Mouse (Mus musculus): ENCODE results near the gene Hnrnpa0. TPM values are rescaled to one million over a fixed set of nuclear protein-coding genes. Genes with fewer than 3 reads are reported as not detected.

Gene Hnrnpa0
- polyA plus RNA-seq (2012; rRNA removed): 57.5 and 84.1 TPM in 2 replicates

DNA sequence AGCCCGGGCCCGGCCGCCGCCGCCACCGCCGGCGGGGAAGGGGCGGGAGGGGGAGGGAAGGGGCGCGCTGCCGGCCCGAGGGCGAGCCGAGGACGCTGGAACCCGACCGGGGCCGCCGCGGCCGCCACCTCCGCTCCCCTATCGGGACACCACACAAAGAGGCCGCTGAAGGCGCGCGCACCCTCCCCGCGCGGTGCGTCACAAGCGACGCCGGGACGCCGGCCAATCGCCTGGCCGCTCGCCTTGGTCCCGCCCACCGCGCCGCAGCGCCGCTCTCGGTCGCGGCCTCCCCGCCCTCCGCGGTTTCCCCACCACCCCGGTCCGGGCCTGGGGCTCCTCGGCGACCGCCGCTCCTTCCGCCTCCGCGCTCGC, at the start of gene Hnrnpa0:
Gene Hnrnpa0 (minus strand): TSS at position 161 of the 372 bp plus-strand sequence.
- TF ChIP-seq POLR2A (IDR thresholded peaks at IDR 0.05; ENCODE audit: borderline replicate concordance, extremely low read depth, low read depth, low read length) (peak; percentile 89; the same call in 1 of the 2 replicates), CTCF (IDR thresholded peaks at IDR 0.05; ENCODE audit: insufficient read depth, low read length) (no peak)
- Histone ChIP-seq H3K4me3 (replicated peaks; ENCODE audit: extremely low read depth, low read depth, low read length) (peak within 1 kb of the TSS; percentile 85), H3K4me1 (ENCODE audit: control insufficient read depth, insufficient read depth, low read length) (peaks cover 2% of the 10 kb centered on the region)
- DNase-seq: peak; percentile 95
- WGBS: 0% methylated on average over 26 of the region's 62 CpGs

DNA sequence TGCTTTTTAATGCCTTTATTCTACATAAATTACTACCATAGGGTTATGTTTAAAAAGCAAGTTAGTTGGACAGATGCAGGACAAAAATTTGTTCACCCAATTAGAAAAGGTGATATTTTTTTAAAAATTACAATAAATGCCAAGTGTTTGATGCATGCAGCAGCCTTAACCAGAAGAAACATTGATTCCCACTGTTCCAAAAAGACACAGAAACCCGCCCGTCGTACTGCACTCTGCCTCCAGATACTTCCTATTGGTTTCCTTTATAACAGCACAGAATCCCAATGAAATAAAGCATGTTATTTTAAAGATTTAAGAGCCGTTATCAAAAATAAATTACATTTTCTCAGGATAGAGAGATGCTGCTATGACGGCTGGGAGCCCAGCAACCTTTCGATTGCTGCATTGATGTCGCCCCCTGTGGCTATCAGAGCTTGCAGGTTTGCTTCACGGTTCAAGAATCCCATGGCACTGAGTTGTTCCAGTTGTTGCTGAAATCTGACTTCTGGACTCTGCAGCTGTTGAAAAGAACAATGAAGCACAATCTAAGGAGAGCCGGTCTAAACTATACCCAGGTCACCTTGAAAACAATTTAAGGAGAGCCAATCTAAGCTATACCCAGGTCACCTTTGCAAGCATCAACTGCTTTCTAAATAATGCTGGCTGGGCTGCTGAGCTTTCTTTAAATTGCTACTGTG, 49.3 kb upstream of the Hnrnpa0 start:
- WGBS: 91% methylated on average over 9 of the region's 9 CpGs
- no peak overlapping the region for H3K4me3 ChIP-seq (replicated peaks; ENCODE audit: extremely low read depth, low read depth, low read length)
- no peaks in the 10 kb centered on the region for H3K4me1 ChIP-seq (ENCODE audit: control insufficient read depth, insufficient read depth, low read length)
- peak; percentile 100 for DNase-seq
- TF ChIP-seq POLR2A (IDR thresholded peaks at IDR 0.05; ENCODE audit: borderline replicate concordance, extremely low read depth, low read depth, low read length) (no peak), CTCF (IDR thresholded peaks at IDR 0.05; ENCODE audit: insufficient read depth, low read length) (no peak)

GRCm38 (mm10) chr13:58176105-58176504, 47.7 kb upstream of the Hnrnpa0 start:
- TF ChIP-seq POLR2A (IDR thresholded peaks at IDR 0.05; ENCODE audit: borderline replicate concordance, extremely low read depth, low read depth, low read length) (no peak), CTCF (IDR thresholded peaks at IDR 0.05; ENCODE audit: insufficient read depth, low read length) (no peak)
- WGBS: 82% methylated on average over 3 of the region's 3 CpGs
- Histone ChIP-seq H3K4me3 (replicated peaks; ENCODE audit: extremely low read depth, low read depth, low read length) (no peak overlapping the region), H3K4me1 (ENCODE audit: control insufficient read depth, insufficient read depth, low read length) (no peaks in the 10 kb centered on the region)
- DNase-seq: no peak

DNA sequence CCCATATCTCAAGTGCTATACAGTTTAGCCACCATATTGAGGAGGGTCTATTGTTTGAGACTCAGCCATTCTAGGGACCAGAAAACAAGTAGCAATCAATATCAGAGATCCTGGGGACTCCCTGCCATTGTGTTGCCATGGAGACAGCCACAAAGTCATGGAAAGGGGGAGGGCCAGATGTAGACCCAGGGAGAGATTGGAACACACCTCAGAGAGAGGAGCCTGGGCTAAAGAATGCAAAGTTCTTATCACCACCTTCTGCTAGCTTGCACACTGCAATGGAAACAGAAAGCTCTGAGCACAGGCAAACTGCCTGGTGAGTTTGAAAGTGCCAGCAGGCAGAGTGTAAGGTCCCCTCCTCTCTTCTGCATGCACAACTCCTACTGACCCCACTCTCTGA, 39.8 kb upstream of the Hnrnpa0 start:
- TF ChIP-seq POLR2A (IDR thresholded peaks at IDR 0.05; ENCODE audit: borderline replicate concordance, extremely low read depth, low read depth, low read length) (no peak), CTCF (IDR thresholded peaks at IDR 0.05; ENCODE audit: insufficient read depth, low read length) (no peak)
- H3K4me3 ChIP-seq (replicated peaks; ENCODE audit: extremely low read depth, low read depth, low read length): no peak overlapping the region
- no peaks in the 10 kb centered on the region for H3K4me1 ChIP-seq (ENCODE audit: control insufficient read depth, insufficient read depth, low read length)
- no peak for DNase-seq

GRCm38 (mm10) chr13:58163343-58163742, 35.0 kb upstream of the Hnrnpa0 start:
- no peak for TF ChIP-seq POLR2A (IDR thresholded peaks at IDR 0.05; ENCODE audit: borderline replicate concordance, extremely low read depth, low read depth, low read length)
- no peak for TF ChIP-seq CTCF (IDR thresholded peaks at IDR 0.05; ENCODE audit: insufficient read depth, low read length)
- WGBS: 95% methylated on average over 12 of the region's 12 CpGs
- no peak for DNase-seq
- Histone ChIP-seq H3K4me1 (ENCODE audit: control insufficient read depth, insufficient read depth, low read length) (no peaks in the 10 kb centered on the region), H3K4me3 (replicated peaks; ENCODE audit: extremely low read depth, low read depth, low read length) (no peak overlapping the region)

GRCm38 (mm10) chr13:58160761-58161160, 32.4 kb upstream of the Hnrnpa0 start:
- WGBS: 95% methylated on average over 15 of the region's 15 CpGs
- TF ChIP-seq POLR2A (IDR thresholded peaks at IDR 0.05; ENCODE audit: borderline replicate concordance, extremely low read depth, low read depth, low read length): no peak
- no peak for TF ChIP-seq CTCF (IDR thresholded peaks at IDR 0.05; ENCODE audit: insufficient read depth, low read length)
- DNase-seq: no peak
- H3K4me3 ChIP-seq (replicated peaks; ENCODE audit: extremely low read depth, low read depth, low read length): no peak overlapping the region
- no peaks in the 10 kb centered on the region for H3K4me1 ChIP-seq (ENCODE audit: control insufficient read depth, insufficient read depth, low read length)

- TF ChIP-seq POLR2A (IDR thresholded peaks at IDR 0.05; ENCODE audit: borderline replicate concordance, extremely low read depth, low read depth, low read length): no peak
- peak; percentile 97 for TF ChIP-seq CTCF (IDR thresholded peaks at IDR 0.05; ENCODE audit: insufficient read depth, low read length)
- Histone ChIP-seq H3K4me3 (replicated peaks; ENCODE audit: extremely low read depth, low read depth, low read length) (peak overlapping the region; percentile 99), H3K4me1 (ENCODE audit: control insufficient read depth, insufficient read depth, low read length) (no peaks in the 10 kb centered on the region)
- WGBS: 4% methylated on average over 16 of the region's 16 CpGs
- peak; percentile 84 for DNase-seq
Measured at GRCm38 (mm10) chr13:58158099-58158912, 29.9 kb upstream of the Hnrnpa0 start.

DNA sequence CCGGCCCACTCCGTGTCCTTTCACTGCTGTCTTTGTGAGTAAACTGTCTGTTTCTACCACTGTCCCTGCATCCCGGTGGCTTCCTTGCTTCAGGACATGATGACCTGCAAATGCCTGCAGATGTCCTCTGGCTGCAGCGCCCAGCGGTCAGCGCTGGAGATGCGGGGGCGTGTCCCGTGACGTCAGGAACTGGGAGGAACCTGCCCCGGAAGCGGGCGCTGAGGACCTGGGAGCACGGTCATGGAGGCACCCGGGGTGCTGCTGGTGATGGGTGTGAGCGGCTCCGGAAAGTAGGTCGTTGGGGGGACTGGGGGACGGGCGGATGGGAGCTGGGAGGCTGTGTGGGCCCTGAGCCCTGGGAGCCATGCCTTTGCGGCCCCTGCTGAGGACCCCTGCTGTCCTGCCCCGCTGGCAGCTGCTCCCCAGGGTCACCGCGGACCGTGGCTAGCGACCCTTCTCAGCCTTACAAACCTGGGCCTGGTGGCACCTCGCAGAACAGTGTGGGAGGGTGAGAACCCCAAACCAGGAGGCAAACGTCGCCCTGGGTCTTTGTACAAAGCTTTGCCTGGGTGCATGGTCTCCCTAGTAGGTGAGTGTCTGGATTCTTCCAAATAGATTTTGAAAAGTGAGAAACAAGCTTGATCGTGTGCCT, 29.2 kb upstream of the Hnrnpa0 start, which contains the start of gene Idnk:
Gene Idnk (plus strand): TSS at position 203 of the 652 bp plus-strand sequence.
- peak; percentile 88 for DNase-seq
- H3K4me1 ChIP-seq (ENCODE audit: control insufficient read depth, insufficient read depth, low read length): no peaks in the 10 kb centered on the region
- peak within 1 kb of the TSS; percentile 99 for H3K4me3 ChIP-seq (replicated peaks; ENCODE audit: extremely low read depth, low read depth, low read length)
- peak; percentile 22 for TF ChIP-seq CTCF (IDR thresholded peaks at IDR 0.05; ENCODE audit: insufficient read depth, low read length)
- peak; percentile 77; the same call in 1 of the 2 replicates for TF ChIP-seq POLR2A (IDR thresholded peaks at IDR 0.05; ENCODE audit: borderline replicate concordance, extremely low read depth, low read depth, low read length)
- WGBS: 0% methylated on average over 30 of the region's 30 CpGs

DNA sequence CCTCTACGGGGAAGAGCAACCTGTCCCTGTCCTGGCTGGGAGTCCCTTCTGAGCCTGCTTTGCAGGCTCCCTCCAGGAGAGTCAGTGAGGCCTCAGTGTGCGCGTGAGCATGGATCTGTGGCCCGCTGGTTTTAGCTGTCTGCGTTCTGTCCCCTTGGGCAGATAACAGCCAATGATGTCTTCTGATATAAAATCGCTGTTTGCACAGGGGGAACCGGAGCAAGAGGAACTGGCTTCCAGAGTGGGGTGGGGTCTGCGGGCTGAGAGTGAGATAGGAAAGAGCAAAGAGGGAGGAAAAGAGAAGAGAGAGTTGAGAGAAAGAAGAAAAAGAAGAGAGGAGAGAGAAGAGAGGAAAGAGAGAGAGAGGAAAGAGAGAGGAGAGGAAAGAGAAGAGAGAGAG, 28.7 kb upstream of the Hnrnpa0 start:
- no peak for DNase-seq
- Histone ChIP-seq H3K4me1 (ENCODE audit: control insufficient read depth, insufficient read depth, low read length) (no peaks in the 10 kb centered on the region), H3K4me3 (replicated peaks; ENCODE audit: extremely low read depth, low read depth, low read length) (peak overlapping the region; percentile 99)
- 20% methylated on average over 8 of the region's 8 CpGs for WGBS
- TF ChIP-seq CTCF (IDR thresholded peaks at IDR 0.05; ENCODE audit: insufficient read depth, low read length): no peak
- no peak for TF ChIP-seq POLR2A (IDR thresholded peaks at IDR 0.05; ENCODE audit: borderline replicate concordance, extremely low read depth, low read depth, low read length)

Data from lung, adult 2 months (tissue).